Mouse (Mus musculus) heart, embryonic 11.5 days (tissue): ENCODE data around the gene Hnf4a. TPM values are rescaled to one million over a fixed set of nuclear protein-coding genes. Genes with fewer than 3 reads are reported as not detected.
"Not testable (repeated sequence)": the region's sequence is repeated elsewhere in the genome, so short reads cannot be mapped to it uniquely, and the experiment has no call there.

Experiments
- ATAC-seq: fragments of 200-750 bp; cut with Nextera tagmentation; replicated peaks from 2 replicates; pipeline ENCODE4 v1.8.0; 2017; ENCODE audit warnings: moderate library complexity; ENCODE audit not compliant: insufficient number of reproducible peaks, low FRiP score, low TSS enrichment
- H3K27ac ChIP-seq: fragments of 300-500 bp; sonication (generic); 2 replicates; pipeline ENCODE4 v1.5.1; 2014; ENCODE audit warnings: mild to moderate bottlenecking, low read depth, low read length
- H3K27me3 ChIP-seq: fragments of 300-500 bp; sonication (generic); 2 replicates; pipeline ENCODE4 v1.6.1; 2014; ENCODE audit warnings: mild to moderate bottlenecking, low read length, mixed read lengths; ENCODE audit not compliant: control insufficient read depth, insufficient read depth
- H3K36me3 ChIP-seq: fragments of 300-500 bp; sonication (generic); 2 replicates; pipeline ENCODE4 v1.6.1; 2014; ENCODE audit warnings: mild to moderate bottlenecking, low read length, moderate library complexity, mixed read lengths; ENCODE audit not compliant: control insufficient read depth, insufficient read depth
- H3K4me1 ChIP-seq: fragments of 300-500 bp; sonication (generic); 2 replicates; pipeline ENCODE4 v1.6.1; 2014; ENCODE audit warnings: low read length; ENCODE audit not compliant: control insufficient read depth, insufficient read depth
- H3K4me2 ChIP-seq: fragments of 300-500 bp; sonication (generic); 2 replicates; pipeline ENCODE4 v1.6.1; 2014; ENCODE audit warnings: mild to moderate bottlenecking, moderate library complexity
- H3K4me3 ChIP-seq: fragments of 300-500 bp; sonication (generic); 2 replicates; pipeline ENCODE4 v1.5.1; 2014; ENCODE audit warnings: low read depth, low read length
- H3K9ac ChIP-seq: fragments of 300-500 bp; sonication (generic); 2 replicates; pipeline ENCODE4 v1.6.1; 2014; ENCODE audit warnings: mild to moderate bottlenecking, low read depth, low read length, moderate library complexity
- H3K9me3 ChIP-seq: fragments of 300-500 bp; sonication (generic); replicated peaks from 2 replicates; pipeline ENCODE4 v1.6.1; 2016; ENCODE audit warnings: low read length; ENCODE audit not compliant: control insufficient read depth
- WGBS: fragments of 180-500 bp; shearing (Covaris S2); extraction: QIAGEN DNeasy Blood & Tissue Kit; methylation state at CpG from one replicate; pipeline ENCODE4 v1.1.7; 2014; ENCODE audit not compliant: insufficient replicate concordance; 5-methylcytosine and 5-hydroxymethylcytosine counted together
- polyA plus RNA-seq: library from polyadenylated mRNA; unstranded; fragments of >200 nt; fragmentation: Nextera tagmentation; extraction: Ambion mirVana; gene quantifications from 2 replicates; pipeline ENCODE4 v1.2.1, GENCODE M21; 2014

Hnf4a gene
- polyA plus RNA-seq: 0.04 and 0.56 TPM in 2 replicates

DNA sequence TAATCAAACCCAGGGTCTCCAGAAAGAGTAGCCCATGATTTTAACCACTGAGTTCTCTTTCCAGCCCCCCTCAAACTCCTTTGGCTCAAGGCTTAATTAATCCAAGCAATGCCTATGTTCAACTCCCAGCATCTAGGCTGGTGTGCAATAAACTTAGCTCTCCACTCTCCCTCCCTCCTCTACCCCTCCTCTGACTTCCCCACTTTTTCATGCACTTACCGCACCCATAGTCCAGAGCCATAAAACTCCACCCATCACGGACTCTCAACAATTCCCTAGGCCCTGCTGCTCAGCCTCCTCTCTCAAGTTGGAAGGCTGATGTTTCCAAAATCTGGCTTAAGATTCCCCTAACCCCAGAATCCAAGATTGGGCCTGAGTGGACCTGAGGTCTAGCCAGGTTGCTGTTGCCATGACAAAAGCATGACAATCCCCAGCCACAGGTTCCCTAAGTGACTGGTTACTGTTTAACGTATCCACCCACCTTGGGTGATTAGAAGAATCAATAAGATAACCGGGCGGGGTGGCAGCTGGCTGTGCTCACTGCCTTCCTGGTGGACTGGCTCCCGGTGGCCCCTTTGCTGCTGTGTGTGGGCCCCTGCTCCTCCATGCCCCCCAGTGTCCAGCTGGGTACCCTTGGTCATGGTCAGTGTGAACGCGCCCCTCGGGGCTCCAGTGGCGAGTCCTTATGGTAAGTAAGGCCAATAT, at the start of gene Hnf4a:
Hnf4a (plus strand) TSS at position 509 of the 705 bp plus-strand sequence.
- no peak within 1 kb of the TSS for H3K4me2 ChIP-seq
- H3K9ac ChIP-seq: no peak within 1 kb of the TSS
- H3K4me3 ChIP-seq: no peak within 1 kb of the TSS
- no peaks in the 10 kb centered on the region for H3K4me1 ChIP-seq
- no peaks in the 10 kb centered on the region for H3K36me3 ChIP-seq
- no peak for ATAC-seq
- 70% methylated on average over 10 of the region's 10 CpGs for WGBS
- H3K27me3 ChIP-seq: no peaks in the 10 kb centered on the region
- H3K27ac ChIP-seq: no peak within 1 kb of the TSS
- H3K9me3 ChIP-seq: no peaks in the 10 kb centered on the region

DNA sequence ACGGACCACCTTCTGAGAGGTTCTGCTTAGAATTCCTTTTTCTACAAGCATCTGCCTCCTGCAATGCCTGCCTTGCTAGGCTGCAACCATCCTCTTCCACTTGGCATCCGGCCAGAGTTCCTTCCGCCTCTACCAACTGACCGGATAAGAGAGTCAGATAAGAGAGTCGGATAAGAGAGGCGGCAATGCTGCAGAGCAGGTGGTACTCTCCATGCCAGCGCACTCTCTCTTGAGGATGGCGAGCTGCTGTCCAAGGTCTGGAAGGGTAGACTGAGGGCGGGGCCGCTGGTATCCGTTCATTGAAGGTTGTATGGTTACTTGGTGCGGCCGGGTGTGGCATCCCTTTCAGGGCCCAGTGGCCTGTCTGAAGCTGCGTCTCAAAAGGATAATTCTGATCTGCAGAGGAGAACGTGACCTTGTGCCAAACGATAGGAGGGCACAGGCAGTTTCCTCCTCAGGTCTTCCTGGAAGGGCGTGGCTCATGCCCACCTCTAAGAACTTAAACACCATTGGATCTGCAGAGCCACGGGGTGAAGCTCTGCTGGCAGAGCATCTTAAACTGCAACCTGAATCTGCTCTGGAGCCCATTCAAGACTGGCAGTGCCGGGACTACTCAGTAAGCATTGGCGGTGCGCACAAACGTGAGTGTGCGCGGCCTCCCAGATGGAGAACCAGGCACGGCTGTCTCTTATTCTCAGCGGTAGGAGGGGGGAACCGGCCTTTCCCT, 47.9 kb upstream of the Hnf4a start:
- Histone ChIP-seq H3K27me3 (peaks cover 16% of the 10 kb centered on the region), H3K27ac (no peak overlapping the region), H3K4me3 (0 out of 2 replicates have a peak overlapping the region, but pooled peaks have one; percentile 3), H3K36me3 (no peaks in the 10 kb centered on the region), H3K4me1 (peaks cover 18% of the 10 kb centered on the region), H3K4me2 (peak overlapping the region; percentile 37), H3K9me3 (no peaks in the 10 kb centered on the region), H3K9ac (no peak overlapping the region)
- 30% methylated on average over 27 of the region's 27 CpGs for WGBS
- ATAC-seq: no peak

DNA sequence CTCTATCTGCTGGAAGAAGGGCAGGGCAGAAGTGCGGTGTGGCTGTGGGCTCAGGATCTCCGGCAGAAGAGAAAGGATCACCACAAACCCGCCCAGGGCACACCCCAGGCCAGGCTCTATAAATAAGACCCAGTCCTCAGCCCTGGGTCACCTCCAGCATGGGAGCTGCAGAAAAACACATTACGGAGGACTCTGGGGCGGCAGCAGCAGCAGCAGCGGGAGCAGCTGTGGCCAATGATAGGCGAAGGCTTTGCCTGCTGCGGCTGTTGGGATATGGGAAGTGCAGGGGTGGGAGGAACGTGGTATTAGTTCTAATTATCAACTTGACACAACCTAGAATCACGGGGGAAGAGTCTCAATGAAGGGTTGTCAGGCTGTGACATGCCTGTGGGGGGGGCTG, 47.2 kb upstream of the Hnf4a start:
- Histone ChIP-seq H3K4me1 (peaks cover 23% of the 10 kb centered on the region), H3K4me3 (0 out of 2 replicates have a peak overlapping the region, but pooled peaks have one; percentile 3), H3K9me3 (no peaks in the 10 kb centered on the region), H3K36me3 (no peaks in the 10 kb centered on the region), H3K27me3 (peaks cover 16% of the 10 kb centered on the region), H3K27ac (no peak overlapping the region), H3K9ac (no peak overlapping the region), H3K4me2 (peak overlapping the region; percentile 37)
- 26% methylated on average over 10 of the region's 10 CpGs for WGBS
- ATAC-seq: no peak

DNA sequence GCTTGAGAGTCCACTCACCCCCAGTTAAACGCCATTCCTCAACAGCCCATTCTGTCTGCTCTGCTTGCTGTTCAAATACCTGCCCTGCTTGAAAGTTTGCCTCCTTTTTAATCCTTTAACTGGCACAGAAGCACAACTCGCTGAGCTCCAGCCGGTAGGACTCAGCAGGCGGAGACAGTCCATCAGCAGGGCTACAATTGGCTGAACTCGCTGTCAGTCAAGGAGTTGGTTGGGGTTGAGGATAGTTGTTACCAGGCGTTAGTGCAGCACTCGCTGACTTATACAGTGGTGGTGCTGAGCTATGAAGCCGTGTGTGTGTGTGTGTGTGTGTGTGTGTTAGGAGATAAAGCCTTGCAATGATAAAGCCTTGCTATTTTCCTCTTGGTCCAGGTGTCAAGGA, 46.0 kb upstream of the Hnf4a start:
- no peak overlapping the region for H3K4me3 ChIP-seq
- no peak for ATAC-seq
- no peak overlapping the region for H3K27ac ChIP-seq
- peaks cover 35% of the 10 kb centered on the region for H3K4me1 ChIP-seq
- H3K36me3 ChIP-seq: no peaks in the 10 kb centered on the region
- WGBS: 86% methylated on average over 8 of the region's 8 CpGs
- H3K27me3 ChIP-seq: peaks cover 16% of the 10 kb centered on the region
- no peak overlapping the region for H3K9ac ChIP-seq
- no peaks in the 10 kb centered on the region for H3K9me3 ChIP-seq
- H3K4me2 ChIP-seq: no peak overlapping the region

DNA sequence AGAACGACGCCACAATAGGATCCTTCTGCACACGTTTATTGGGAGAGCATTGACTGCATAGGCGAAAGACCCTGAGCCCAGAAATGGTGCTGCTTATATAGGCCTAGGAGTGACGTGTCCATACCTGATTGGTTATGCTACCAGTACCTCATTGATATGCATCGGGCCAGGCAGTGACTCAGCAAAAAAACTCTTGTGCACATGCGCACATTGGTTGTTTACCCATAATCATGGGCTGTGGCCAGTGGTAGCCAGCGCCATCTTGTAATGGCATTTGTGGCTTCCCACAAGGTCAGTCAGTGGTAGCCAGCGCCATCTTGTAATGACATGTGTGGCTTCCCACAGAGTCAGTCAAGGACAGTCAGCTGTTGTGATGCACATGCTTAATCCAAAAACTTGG, 45.3 kb upstream of the Hnf4a start:
- Histone ChIP-seq H3K4me1 (peaks cover 36% of the 10 kb centered on the region), H3K27me3 (peaks cover 16% of the 10 kb centered on the region)
- H3K4me3 ChIP-seq, H3K9ac ChIP-seq, ATAC-seq, H3K9me3 ChIP-seq, H3K4me2 ChIP-seq, H3K36me3 ChIP-seq, H3K27ac ChIP-seq: not testable (repeated sequence)
- 90% methylated on average over 9 of the region's 9 CpGs for WGBS

DNA sequence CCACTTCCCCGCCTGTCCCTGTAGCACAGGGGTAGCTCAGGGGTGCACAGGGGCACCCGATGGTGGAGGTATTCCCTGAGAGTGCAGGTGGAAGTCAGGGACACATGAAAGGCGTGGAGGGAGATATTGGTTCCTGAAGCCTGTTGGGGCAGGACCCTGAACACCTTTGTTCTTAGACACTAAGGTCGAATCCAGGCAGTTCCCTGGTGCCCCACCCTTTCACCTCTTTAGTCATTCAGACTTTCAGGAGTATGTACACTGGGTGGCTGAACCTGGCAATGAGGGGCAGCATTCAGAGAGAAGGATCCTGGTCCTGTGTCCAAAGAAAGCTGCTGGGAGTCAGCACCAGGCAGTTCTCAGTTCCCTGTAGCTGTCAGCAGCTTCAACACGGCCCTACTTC, 44.2 kb upstream of the Hnf4a start:
- no peak overlapping the region for H3K27ac ChIP-seq
- no peak overlapping the region for H3K9ac ChIP-seq
- H3K4me2 ChIP-seq: peak overlapping the region; percentile 32; the same call in 1 of the 2 replicates
- no peaks in the 10 kb centered on the region for H3K36me3 ChIP-seq
- no peaks in the 10 kb centered on the region for H3K9me3 ChIP-seq
- no peak overlapping the region for H3K4me3 ChIP-seq
- H3K27me3 ChIP-seq: peaks cover 16% of the 10 kb centered on the region
- ATAC-seq: no peak
- peaks cover 36% of the 10 kb centered on the region for H3K4me1 ChIP-seq
- WGBS: 59% methylated on average over 5 of the region's 5 CpGs

DNA sequence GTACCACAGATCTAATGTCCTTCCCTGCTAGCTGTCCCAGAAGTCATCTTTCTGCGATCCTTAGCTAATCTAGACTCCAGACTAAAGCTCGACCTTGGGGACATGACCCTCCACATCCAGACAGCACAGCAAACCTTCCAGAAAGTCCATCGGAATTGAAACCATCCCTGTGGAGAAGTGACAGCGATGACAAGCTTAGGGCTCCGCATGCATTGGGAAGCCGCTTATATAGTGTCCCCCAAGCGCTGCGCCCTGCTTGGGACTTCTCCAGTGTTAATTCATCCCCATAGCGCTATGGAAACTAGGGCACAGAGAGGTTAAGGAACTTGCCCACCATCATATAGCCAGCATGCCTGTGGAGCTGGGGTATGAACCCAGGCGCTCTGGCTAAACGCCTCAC, 43.8 kb upstream of the Hnf4a start:
- Histone ChIP-seq H3K4me2 (peak overlapping the region; percentile 32; the same call in 1 of the 2 replicates), H3K27me3 (peaks cover 12% of the 10 kb centered on the region), H3K4me3 (no peak overlapping the region), H3K9ac (no peak overlapping the region), H3K27ac (no peak overlapping the region), H3K9me3 (no peaks in the 10 kb centered on the region), H3K36me3 (peaks cover under 1% of the 10 kb centered on the region; the same call in 1 of the 2 replicates), H3K4me1 (peaks cover 36% of the 10 kb centered on the region)
- ATAC-seq: no peak
- 60% methylated on average over 11 of the region's 11 CpGs for WGBS

DNA sequence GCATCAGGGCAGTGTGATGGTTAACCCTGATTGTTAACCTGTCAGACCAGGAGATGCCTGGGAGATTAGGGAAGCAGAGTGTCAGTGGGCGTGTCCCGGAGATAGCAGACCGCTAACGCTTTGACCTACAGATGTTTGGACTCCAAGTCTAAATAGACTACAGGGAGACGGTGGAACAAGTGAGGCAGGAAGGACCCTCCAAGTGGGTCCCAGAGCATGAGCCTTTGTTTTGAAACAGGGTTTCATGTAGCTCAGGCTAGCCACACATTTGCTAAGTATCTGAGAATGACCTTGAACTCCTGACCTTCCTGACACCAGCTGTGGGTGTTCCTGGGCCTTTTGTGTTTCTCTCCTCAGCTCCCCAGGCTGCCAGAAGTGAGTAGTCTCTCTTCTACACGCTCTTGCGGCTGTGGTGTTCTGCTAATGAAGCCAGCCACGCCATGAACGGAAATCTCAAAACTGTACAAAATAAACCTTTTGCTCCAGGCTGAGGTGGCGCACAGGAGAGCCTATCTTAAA, 43.3 kb upstream of the Hnf4a start:
- Histone ChIP-seq H3K4me1 (peaks cover 36% of the 10 kb centered on the region), H3K9me3 (no peaks in the 10 kb centered on the region), H3K4me2 (no peak overlapping the region), H3K9ac (no peak overlapping the region), H3K27ac (peak overlapping the region; percentile 76; the same call in 1 of the 2 replicates), H3K4me3 (no peak overlapping the region), H3K36me3 (peaks cover 5% of the 10 kb centered on the region; the same call in 1 of the 2 replicates), H3K27me3 (peaks cover 8% of the 10 kb centered on the region)
- no peak for ATAC-seq
- WGBS: 48% methylated on average over 10 of the region's 10 CpGs
